In the genomic region with DNA sequence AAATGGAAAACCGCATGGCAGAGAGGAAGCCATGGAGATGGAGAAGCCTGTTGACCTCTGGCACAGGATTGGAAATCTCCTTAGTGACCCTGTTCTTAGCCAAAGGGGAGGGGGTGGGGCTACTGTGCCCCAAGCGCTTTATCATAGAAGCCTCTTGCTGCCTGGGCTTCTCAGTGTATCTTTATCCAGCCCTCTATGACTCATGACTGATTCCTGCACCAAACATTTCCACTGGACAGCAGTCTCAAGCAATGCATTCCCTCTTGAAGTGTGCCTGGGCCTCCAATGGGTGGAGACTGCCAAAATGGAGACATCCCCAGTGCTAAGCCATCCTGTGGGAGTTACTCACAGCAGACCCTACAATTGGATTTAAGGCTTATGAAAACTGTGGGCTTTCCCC, we compare ENCODE assay signal across 18 mouse cellular contexts.
"Had no signal": no experiment of that assay in that cellular context is flagged by ENCODE, and none has a peak within 500 bp of the region (broad histone marks: within the 10 kb centered on the region; RNA-seq: fewer than 3 reads in every experiment).

No protein-coding gene starts in this region.

- H3K4me3 ChIP-seq: midbrain, embryonic 10.5 days; midbrain, embryonic 12.5 days; myocyte; neural tube, embryonic 13.5 days; neural tube, embryonic 15.5 days had no signal

- H3K27ac ChIP-seq: liver, embryonic 14.5 days; midbrain, embryonic 10.5 days; midbrain, embryonic 12.5 days; neural tube, embryonic 13.5 days; neural tube, embryonic 15.5 days had no signal

- DNase-seq: lung, adult 18-20 months; lung, embryonic 14.5 days; lung, postnatal 10 days; lung, postnatal 4 days; midbrain, embryonic 14.5 days; retina, postnatal 1 day; right cerebral cortex, adult 18-20 months; right cerebral cortex, postnatal 25 days; right cerebral cortex, postnatal 4 days; spleen, adult 18-20 months; thymus, adult 2 months; thymus, postnatal 25 days had no signal

- H3K36me3 ChIP-seq: midbrain, embryonic 10.5 days; midbrain, embryonic 12.5 days; neural tube, embryonic 13.5 days; neural tube, embryonic 15.5 days had no signal

- H3K4me2 ChIP-seq: lung, embryonic 14.5 days; midbrain, embryonic 12.5 days; neural tube, embryonic 13.5 days; neural tube, embryonic 15.5 days had no signal

- H3K27me3 ChIP-seq: midbrain, embryonic 12.5 days; neural tube, embryonic 13.5 days; neural tube, embryonic 15.5 days had no signal

- H3K9me3 ChIP-seq: midbrain, embryonic 10.5 days; midbrain, embryonic 12.5 days; neural tube, embryonic 13.5 days; neural tube, embryonic 15.5 days had no signal

- H3K9ac ChIP-seq: liver, embryonic 14.5 days; lung, embryonic 14.5 days; midbrain, embryonic 12.5 days; neural tube, embryonic 13.5 days; neural tube, embryonic 15.5 days had no signal
